Mouse (Mus musculus) urinary bladder, postnatal 0 days (tissue): ENCODE measurements around the gene Coq9. TPM values are rescaled to one million over a fixed set of nuclear protein-coding genes. Genes with fewer than 3 reads are reported as not detected.

ENCODE experiments used
- polyA plus RNA-seq: library from polyadenylated mRNA; unstranded; fragments of >200 nt; fragmentation: Nextera tagmentation; extraction: Ambion mirVana; gene quantifications from 2 replicates; pipeline ENCODE4 v1.2.1, GENCODE M21; 2015

Gene Coq9
- polyA plus RNA-seq: 50.5 and 54.1 TPM in 2 replicates

GRCm38 (mm10) chr8:94837662-94838574 lies at the start of gene Coq9, which contains the start of gene Ciapin1:
Coq9 (plus strand) TSS chr8:94838321.
Ciapin1 (minus strand) TSS chr8:94838358.

GRCm38 (mm10) chr8:94810153-94810552 lies 28.0 kb upstream of the Coq9 start, which contains the start of gene Ccl17:
Ccl17 (plus strand) TSS chr8:94810453.

GRCm38 (mm10) chr8:94857346-94858173 lies 19.4 kb downstream of the Coq9 start, which contains the start of gene Polr2c:
Polr2c (plus strand) TSS chr8:94857450.

GRCm38 (mm10) chr8:94876197-94876730 lies 38.1 kb downstream of the Coq9 start, which contains the start of gene Dok4:
Dok4 (minus strand) TSS chr8:94876330.

Other genes starting within 250 kb of the Coq9 start
- gene Rspry1, start 236.4 kb upstream of the Coq9 start, polyA plus RNA-seq: 16.6 and 17.8 TPM in 2 replicates
- 30.3 and 36.6 TPM in 2 replicates for gene Fam192a, start 236.3 kb upstream of the Coq9 start, polyA plus RNA-seq
- gene Arl2bp, start 171.7 kb upstream of the Coq9 start, polyA plus RNA-seq: 101 and 111 TPM in 2 replicates
- 43.5 and 49.2 TPM in 2 replicates for gene Pllp, start 142.0 kb upstream of the Coq9 start, polyA plus RNA-seq
- 0.05 TPM in 1 of 2 replicates, not detected in the other for gene Ccl22, start 92.7 kb upstream of the Coq9 start, polyA plus RNA-seq
- 8.6 and 9.6 TPM in 2 replicates for gene Cx3cl1, start 66.3 kb upstream of the Coq9 start, polyA plus RNA-seq
- gene Ccl17, start 27.9 kb upstream of the Coq9 start, polyA plus RNA-seq: 0.73 TPM in 1 of 2 replicates, not detected in the other
- gene Ciapin1, start within 50 bp of the Coq9 start, polyA plus RNA-seq: 54.3 and 61.0 TPM in 2 replicates
- 93.9 and 99.1 TPM in 2 replicates for gene Polr2c, start 19.1 kb downstream of the Coq9 start, polyA plus RNA-seq
- 18.9 and 21.5 TPM in 2 replicates for gene Dok4, start 38.0 kb downstream of the Coq9 start, polyA plus RNA-seq
- 39.8 and 40.3 TPM in 2 replicates for gene Ccdc102a, start 79.8 kb downstream of the Coq9 start, polyA plus RNA-seq
- 0.08 and 0.14 TPM in 2 replicates for gene Adgrg5, start 85.4 kb downstream of the Coq9 start, polyA plus RNA-seq
- gene Adgrg1, start 136.4 kb downstream of the Coq9 start, polyA plus RNA-seq: 20.0 and 22.6 TPM in 2 replicates
- 1.0 and 1.5 TPM in 2 replicates for gene Adgrg3, start 179.4 kb downstream of the Coq9 start, polyA plus RNA-seq
- not detected in 2 replicates for gene Drc7, start 216.8 kb downstream of the Coq9 start, polyA plus RNA-seq
- gene Katnb1, start 242.9 kb downstream of the Coq9 start, polyA plus RNA-seq: 9.5 and 10.5 TPM in 2 replicates